Mouse (Mus musculus) embryonic facial prominence, embryonic 13.5 days (tissue): ENCODE results near the gene Krtap4-6. TPM values are rescaled to one million over a fixed set of nuclear protein-coding genes. Genes with fewer than 3 reads are reported as not detected.
"Not testable (repeated sequence)": the region's sequence is repeated elsewhere in the genome, so short reads cannot be mapped to it uniquely, and the experiment has no call there.

Source experiments
- ATAC-seq: fragments of 200-750 bp; cut with Nextera tagmentation; 2 replicates; pipeline ENCODE4 v1.8.0; 2017; ENCODE audit warnings: low read depth; ENCODE audit not compliant: insufficient number of reproducible peaks, insufficient read depth, low FRiP score, low TSS enrichment
- H3K27ac ChIP-seq: fragments of 300-500 bp; sonication (generic); 2 replicates; pipeline ENCODE4 v1.5.1; 2015; ENCODE audit warnings: moderate library complexity, mild to moderate bottlenecking, inconsistent platforms
- H3K27me3 ChIP-seq: fragments of 300-500 bp; sonication (generic); 2 replicates; pipeline ENCODE4 v1.6.1; 2015; ENCODE audit warnings: mild to moderate bottlenecking, inconsistent platforms
- H3K36me3 ChIP-seq: fragments of 300-500 bp; sonication (generic); 2 replicates; pipeline ENCODE4 v1.6.1; 2015; ENCODE audit warnings: mild to moderate bottlenecking, inconsistent platforms
- H3K4me1 ChIP-seq: fragments of 300-500 bp; sonication (generic); 2 replicates; pipeline ENCODE4 v1.6.1; 2015; ENCODE audit warnings: inconsistent platforms
- H3K4me2 ChIP-seq: fragments of 300-500 bp; sonication (generic); 2 replicates; pipeline ENCODE4 v1.6.1; 2015; ENCODE audit warnings: moderate library complexity, mild to moderate bottlenecking, inconsistent platforms
- H3K4me3 ChIP-seq: fragments of 300-500 bp; sonication (generic); 2 replicates; pipeline ENCODE4 v1.5.1; 2015; ENCODE audit warnings: mild to moderate bottlenecking, inconsistent platforms
- H3K9ac ChIP-seq: fragments of 300-500 bp; sonication (generic); 2 replicates; pipeline ENCODE4 v1.6.1; 2015; ENCODE audit warnings: mild to moderate bottlenecking, inconsistent platforms
- H3K9me3 ChIP-seq: fragments of 300-500 bp; sonication (generic); 2 replicates; pipeline ENCODE4 v1.6.1; 2016; ENCODE audit warnings: inconsistent platforms
- WGBS: fragments of 180-500 bp; shearing (Covaris S2); methylation state at CpG from one replicate; pipeline ENCODE4 v1.1.7; 2015; ENCODE audit warnings: mixed read lengths; 5-methylcytosine and 5-hydroxymethylcytosine counted together
- polyA plus RNA-seq: library from polyadenylated mRNA; unstranded; fragments of >200 nt; fragmentation: Nextera tagmentation; extraction: Ambion mirVana; gene quantifications from 2 replicates; pipeline ENCODE4 v1.2.1, GENCODE M21; 2015

The Krtap4-6 gene
- not detected in 2 replicates for polyA plus RNA-seq

DNA sequence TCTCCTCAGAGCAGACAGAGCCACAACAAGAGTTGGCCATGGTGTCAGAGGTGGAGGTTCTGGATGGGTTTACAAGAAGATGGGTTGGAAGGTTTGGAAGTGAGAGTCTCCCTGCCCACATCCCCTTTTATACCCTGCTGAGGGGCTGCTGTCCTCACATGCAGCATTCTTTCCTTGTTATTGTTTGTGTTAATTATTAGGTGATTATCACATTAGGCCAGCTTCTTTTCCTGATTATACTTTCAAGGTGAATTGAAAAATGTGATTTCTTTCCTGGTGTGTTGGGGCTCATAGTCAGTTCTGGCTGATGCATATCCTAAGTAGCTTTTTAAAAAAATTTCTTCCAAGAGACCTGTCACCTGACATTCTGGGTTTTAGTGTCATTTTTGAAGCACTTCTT, at the start of gene Krtap4-6:
Gene Krtap4-6, minus strand, starts transcription at position 101 of the 400 bp plus-strand sequence.
- Histone ChIP-seq H3K36me3 (no peaks in the 10 kb centered on the region), H3K27ac (no peak within 1 kb of the TSS), H3K9me3 (no peaks in the 10 kb centered on the region), H3K9ac (no peak within 1 kb of the TSS), H3K27me3 (no peaks in the 10 kb centered on the region), H3K4me2 (no peak within 1 kb of the TSS), H3K4me3 (no peak within 1 kb of the TSS), H3K4me1 (no peaks in the 10 kb centered on the region)
- no peak for ATAC-seq

DNA sequence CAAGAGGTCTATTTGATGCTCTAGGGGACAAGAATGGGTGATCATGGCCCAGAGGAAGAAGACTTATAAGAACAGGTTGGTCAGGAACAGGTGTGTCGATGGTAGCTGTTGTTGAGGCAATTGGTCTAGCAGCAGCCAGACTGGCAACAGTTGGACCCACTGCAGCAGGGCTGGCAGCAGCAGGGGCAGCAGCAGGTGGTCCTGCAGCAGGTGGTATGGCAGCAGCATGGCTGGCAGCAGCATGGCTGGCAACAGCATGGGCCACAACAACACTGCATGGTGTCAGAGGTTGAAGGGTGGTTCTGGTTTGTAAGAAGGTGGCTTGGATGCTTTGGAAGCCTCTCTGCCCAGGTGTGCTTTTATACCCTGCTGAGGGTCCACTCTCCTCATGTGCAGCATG, 24.7 kb upstream of the Krtap4-6 start, which contains the start of gene Gm14190:
Gene Gm14190, minus strand, starts transcription at position 278 of the 400 bp plus-strand sequence.
- Histone ChIP-seq H3K36me3 (no peaks in the 10 kb centered on the region), H3K4me3 (no peak within 1 kb of the TSS), H3K27ac (no peak within 1 kb of the TSS), H3K9me3 (no peaks in the 10 kb centered on the region), H3K9ac (no peak within 1 kb of the TSS), H3K27me3 (no peaks in the 10 kb centered on the region), H3K4me1 (no peaks in the 10 kb centered on the region), H3K4me2 (no peak within 1 kb of the TSS)
- ATAC-seq = no peak
- WGBS = 81% methylated on average over 1 of the region's 1 CpGs

DNA sequence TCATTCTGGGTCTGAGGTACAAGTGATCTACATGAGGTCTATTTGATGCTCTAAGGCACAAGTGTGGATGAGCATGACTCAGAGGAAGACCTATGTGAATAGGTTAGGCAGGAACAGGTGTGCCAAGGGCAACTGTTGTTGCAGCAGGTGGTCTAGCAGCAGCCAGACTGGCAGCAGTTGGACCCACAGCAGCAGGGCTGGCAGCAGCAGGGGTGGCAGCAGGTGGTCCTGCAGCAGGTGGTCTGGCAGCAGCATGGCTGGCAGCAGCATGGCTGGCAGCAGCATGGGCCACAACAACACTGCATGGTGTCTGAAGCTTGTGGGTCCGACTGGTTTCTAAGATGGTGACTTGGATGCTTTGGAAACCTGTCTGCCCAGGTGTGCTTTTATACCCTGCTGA, 19.5 kb upstream of the Krtap4-6 start:
- not testable (repeated sequence) for H3K9me3 ChIP-seq, H3K27ac ChIP-seq, H3K4me1 ChIP-seq, H3K27me3 ChIP-seq, H3K36me3 ChIP-seq, H3K4me2 ChIP-seq, H3K9ac ChIP-seq, H3K4me3 ChIP-seq, ATAC-seq
- WGBS = 64% methylated on average over 1 of the region's 1 CpGs

DNA sequence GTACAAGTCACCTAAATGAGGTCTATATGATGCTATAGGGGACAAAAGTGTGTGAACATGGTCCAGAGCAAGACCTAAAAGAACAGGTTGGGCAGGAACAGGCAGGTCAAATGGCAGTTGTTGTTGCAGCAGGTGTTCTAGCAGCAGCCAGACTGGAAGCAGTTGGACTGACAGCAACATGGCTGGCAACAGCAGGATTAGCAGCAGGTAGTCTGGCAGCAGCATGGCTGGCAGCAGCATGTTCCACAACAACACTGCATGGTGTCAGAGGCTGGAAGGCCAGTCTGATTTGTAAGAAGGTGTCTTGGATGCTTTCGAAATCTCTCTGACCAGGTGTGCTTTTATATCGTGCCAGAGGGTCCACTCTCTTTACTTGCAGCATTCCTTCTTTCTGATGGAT, 17.7 kb upstream of the Krtap4-6 start:
- Histone ChIP-seq H3K4me1 (no peaks in the 10 kb centered on the region), H3K9me3 (no peaks in the 10 kb centered on the region), H3K36me3 (no peaks in the 10 kb centered on the region), H3K4me2 (no peak overlapping the region), H3K9ac (no peak overlapping the region), H3K27ac (no peak overlapping the region), H3K4me3 (no peak overlapping the region), H3K27me3 (no peaks in the 10 kb centered on the region)
- 85% methylated on average over 2 of the region's 2 CpGs for WGBS
- ATAC-seq = no peak

GRCm38 (mm10) chr11:99662802-99663201, 3.0 kb downstream of the Krtap4-6 start:
- no peaks in the 10 kb centered on the region for H3K36me3 ChIP-seq
- no peaks in the 10 kb centered on the region for H3K27me3 ChIP-seq
- ATAC-seq = no peak
- no peak overlapping the region for H3K4me2 ChIP-seq
- H3K9ac ChIP-seq = no peak overlapping the region
- WGBS = 85% methylated on average over 10 of the region's 10 CpGs
- no peaks in the 10 kb centered on the region for H3K9me3 ChIP-seq
- H3K4me3 ChIP-seq = no peak overlapping the region
- H3K27ac ChIP-seq = no peak overlapping the region
- no peaks in the 10 kb centered on the region for H3K4me1 ChIP-seq

GRCm38 (mm10) chr11:99659256-99659655, 6.5 kb downstream of the Krtap4-6 start:
- no peaks in the 10 kb centered on the region for H3K36me3 ChIP-seq
- 59% methylated on average over 4 of the region's 4 CpGs for WGBS
- no peak overlapping the region for H3K27ac ChIP-seq
- H3K9ac ChIP-seq = no peak overlapping the region
- no peaks in the 10 kb centered on the region for H3K9me3 ChIP-seq
- no peak overlapping the region for H3K4me3 ChIP-seq
- no peaks in the 10 kb centered on the region for H3K27me3 ChIP-seq
- H3K4me1 ChIP-seq = no peaks in the 10 kb centered on the region
- no peak overlapping the region for H3K4me2 ChIP-seq
- no peak for ATAC-seq

GRCm38 (mm10) chr11:99658467-99659010, 7.2 kb downstream of the Krtap4-6 start, which contains the start of gene Gm11563:
Gene Gm11563 (minus strand): TSS chr11:99658960.
- not testable (repeated sequence) for ATAC-seq, H3K27ac ChIP-seq, H3K9me3 ChIP-seq, H3K4me2 ChIP-seq, H3K4me1 ChIP-seq, H3K4me3 ChIP-seq, H3K9ac ChIP-seq, H3K36me3 ChIP-seq, H3K27me3 ChIP-seq
- 59% methylated on average over 10 of the region's 10 CpGs for WGBS

GRCm38 (mm10) chr11:99657051-99657450, 8.7 kb downstream of the Krtap4-6 start:
- WGBS = 45% methylated on average over 5 of the region's 5 CpGs
- Histone ChIP-seq H3K9me3 (no peaks in the 10 kb centered on the region), H3K27ac (no peak overlapping the region)

GRCm38 (mm10) chr11:99650136-99650535, 15.6 kb downstream of the Krtap4-6 start, which contains the start of gene Gm11555:
Gene Gm11555 (minus strand): TSS chr11:99650236.
- H3K9me3 ChIP-seq = no peaks in the 10 kb centered on the region
- no peak within 1 kb of the TSS for H3K9ac ChIP-seq
- ATAC-seq = no peak
- H3K4me3 ChIP-seq = no peak within 1 kb of the TSS
- H3K4me1 ChIP-seq = 0 out of 2 replicates have a peak, but pooled peaks cover 3% of the 10 kb centered on the region
- H3K27me3 ChIP-seq = no peaks in the 10 kb centered on the region
- no peak within 1 kb of the TSS for H3K27ac ChIP-seq
- no peaks in the 10 kb centered on the region for H3K36me3 ChIP-seq
- 78% methylated on average over 2 of the region's 2 CpGs for WGBS
- H3K4me2 ChIP-seq = no peak within 1 kb of the TSS

More at GRCm38 (mm10) chr11:99657051-99657450, 8.7 kb downstream of the Krtap4-6 start:
- no peak for ATAC-seq
- no peak overlapping the region for H3K9ac ChIP-seq
- H3K27me3 ChIP-seq = no peaks in the 10 kb centered on the region
- no peak overlapping the region for H3K4me2 ChIP-seq
- H3K4me3 ChIP-seq = no peak overlapping the region
- no peaks in the 10 kb centered on the region for H3K36me3 ChIP-seq
- H3K4me1 ChIP-seq = no peaks in the 10 kb centered on the region

GRCm38 (mm10) chr11:99646444-99646843, 19.3 kb downstream of the Krtap4-6 start:
- WGBS = 71% methylated on average over 15 of the region's 15 CpGs
- ATAC-seq = no peak
- H3K27me3 ChIP-seq = no peaks in the 10 kb centered on the region
- no peak overlapping the region for H3K9ac ChIP-seq
- H3K9me3 ChIP-seq = no peaks in the 10 kb centered on the region
- H3K4me1 ChIP-seq = 0 out of 2 replicates have a peak, but pooled peaks cover 3% of the 10 kb centered on the region
- H3K4me2 ChIP-seq = no peak overlapping the region
- no peak overlapping the region for H3K4me3 ChIP-seq
- H3K27ac ChIP-seq = no peak overlapping the region
- H3K36me3 ChIP-seq = no peaks in the 10 kb centered on the region

DNA sequence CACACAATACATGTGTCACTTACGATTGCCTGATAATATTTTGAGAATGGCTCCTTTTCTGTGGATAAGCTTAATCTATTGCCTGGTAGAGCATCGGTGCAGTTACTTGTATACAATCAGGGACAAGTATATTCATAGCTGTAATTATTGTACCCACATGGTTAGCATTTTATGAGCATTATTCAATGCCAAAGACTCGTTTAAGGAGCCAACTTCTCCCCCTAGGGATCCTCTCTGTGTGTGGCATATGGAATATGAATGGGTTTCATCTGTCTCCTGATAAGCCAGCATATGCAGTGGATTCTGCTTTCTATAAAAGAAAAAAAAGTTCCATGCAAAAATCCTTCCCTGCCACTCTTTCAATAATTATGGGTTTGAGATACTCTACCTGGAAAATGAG, 21.4 kb downstream of the Krtap4-6 start:
- H3K9me3 ChIP-seq = no peaks in the 10 kb centered on the region
- no peak overlapping the region for H3K4me2 ChIP-seq
- no peaks in the 10 kb centered on the region for H3K36me3 ChIP-seq
- H3K9ac ChIP-seq = no peak overlapping the region
- 53% methylated on average over 3 of the region's 3 CpGs for WGBS
- H3K4me3 ChIP-seq = no peak overlapping the region
- no peak overlapping the region for H3K27ac ChIP-seq
- ATAC-seq = no peak
- H3K27me3 ChIP-seq = no peaks in the 10 kb centered on the region
- H3K4me1 ChIP-seq = peaks cover 7% of the 10 kb centered on the region; the same call in 1 of the 2 replicates

DNA sequence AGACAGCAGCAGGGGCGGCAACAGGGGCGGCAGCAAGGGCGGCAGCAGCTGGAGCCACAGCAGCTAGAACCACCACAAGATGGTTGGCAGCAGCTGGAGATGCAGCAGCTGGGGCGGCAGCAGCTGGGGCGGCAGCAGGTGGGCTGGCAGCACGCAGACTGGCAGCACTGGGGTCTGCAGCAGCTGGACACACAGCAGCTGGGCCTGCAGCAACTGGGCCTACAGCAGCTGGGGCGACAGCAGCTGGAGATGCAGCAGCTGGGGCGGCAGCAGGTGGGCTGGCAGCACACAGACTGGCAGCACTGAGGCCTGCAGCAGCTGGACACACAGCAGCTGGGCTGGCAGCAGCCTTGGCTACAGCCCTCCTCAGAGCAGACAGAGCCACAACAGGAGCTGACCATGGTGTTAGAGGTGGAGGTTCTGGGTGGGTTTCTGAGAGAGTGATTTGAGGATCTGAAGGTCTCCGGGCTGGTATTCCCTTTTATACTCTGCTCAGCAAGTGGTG, 22.1 kb downstream of the Krtap4-6 start, which contains the start of gene Krtap4-7:
Gene Krtap4-7, minus strand, starts transcription at position 455 of the 505 bp plus-strand sequence.
- ATAC-seq, H3K9me3 ChIP-seq, H3K27me3 ChIP-seq, H3K36me3 ChIP-seq, H3K4me3 ChIP-seq, H3K9ac ChIP-seq, H3K4me1 ChIP-seq, H3K4me2 ChIP-seq, H3K27ac ChIP-seq: not testable (repeated sequence)
- WGBS = 83% methylated on average over 9 of the region's 9 CpGs
